Mouse (Mus musculus) limb, embryonic 13.5 days (tissue): ENCODE results near the gene Cacna1c. TPM values are rescaled to one million over a fixed set of nuclear protein-coding genes. Genes with fewer than 3 reads are reported as not detected.

Experiments used
- ATAC-seq: fragments of 200-750 bp; cut with Nextera tagmentation; 2 replicates; pipeline ENCODE4 v1.8.0; 2017; ENCODE audit warnings: low read depth, moderate number of reproducible peaks, moderate TSS enrichment; ENCODE audit not compliant: low FRiP score
- H3K27ac ChIP-seq: fragments of 300-500 bp; sonication (generic); 2 replicates; pipeline ENCODE4 v1.5.1; 2015; ENCODE audit warnings: inconsistent platforms, mild to moderate bottlenecking, moderate library complexity
- H3K27me3 ChIP-seq: fragments of 300-500 bp; sonication (generic); 2 replicates; pipeline ENCODE4 v1.6.1; 2015; ENCODE audit warnings: mild to moderate bottlenecking, inconsistent platforms
- H3K36me3 ChIP-seq: fragments of 300-500 bp; sonication (generic); 2 replicates; pipeline ENCODE4 v1.6.1; 2015; ENCODE audit warnings: inconsistent platforms, mild to moderate bottlenecking, moderate library complexity
- H3K4me1 ChIP-seq: fragments of 300-500 bp; sonication (generic); 2 replicates; pipeline ENCODE4 v1.6.1; 2015; ENCODE audit warnings: inconsistent platforms
- H3K4me2 ChIP-seq: fragments of 300-500 bp; sonication (generic); replicated peaks from 2 replicates; pipeline ENCODE4 v1.6.1; 2015; ENCODE audit warnings: inconsistent platforms, mild to moderate bottlenecking, moderate library complexity
- H3K4me3 ChIP-seq: fragments of 300-500 bp; sonication (generic); 2 replicates; pipeline ENCODE4 v1.5.1; 2015; ENCODE audit warnings: moderate library complexity, mild to moderate bottlenecking, inconsistent platforms
- H3K9ac ChIP-seq: fragments of 300-500 bp; sonication (generic); 2 replicates; pipeline ENCODE4 v1.6.1; 2015; ENCODE audit warnings: mild to moderate bottlenecking, inconsistent platforms
- H3K9me3 ChIP-seq: fragments of 300-500 bp; sonication (generic); 2 replicates; pipeline ENCODE4 v1.6.1; 2016; ENCODE audit warnings: inconsistent platforms
- WGBS: fragments of 180-500 bp; shearing (Covaris S2); methylation state at CpG from one replicate; pipeline ENCODE4 v1.1.7; 2015; 5-methylcytosine and 5-hydroxymethylcytosine counted together
- polyA plus RNA-seq: library from polyadenylated mRNA; unstranded; fragments of >200 nt; fragmentation: Nextera tagmentation; extraction: Ambion mirVana; gene quantifications from 2 replicates; pipeline ENCODE4 v1.2.1, GENCODE M21; 2015

The Cacna1c gene
- polyA plus RNA-seq, 1 experiment from 2014 or later = 9.9 TPM

DNA sequence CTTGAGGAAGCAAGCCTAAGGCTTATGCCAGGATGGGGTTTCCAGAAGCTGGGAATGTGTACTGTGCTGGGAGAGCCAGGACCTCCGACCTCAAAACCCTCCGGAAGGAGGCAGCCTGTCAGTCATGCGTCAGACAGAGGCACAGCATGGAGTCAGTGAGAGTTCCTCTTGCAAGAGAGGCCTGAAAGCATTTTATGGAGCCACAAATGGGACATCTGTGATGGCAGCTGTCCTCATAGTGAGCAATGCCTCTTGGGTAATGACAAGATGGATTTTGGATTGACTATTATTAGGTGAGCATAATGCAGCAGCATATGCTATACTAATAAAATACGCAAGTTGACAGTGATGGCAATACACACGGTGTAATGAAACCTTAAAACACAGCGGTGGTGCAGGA is 515.4 kb downstream of the Cacna1c start:
- Histone ChIP-seq H3K36me3 (peaks cover 30% of the 10 kb centered on the region), H3K27ac (no peak overlapping the region), H3K9ac (no peak overlapping the region), H3K27me3 (no peaks in the 10 kb centered on the region), H3K4me2 (no peak overlapping the region), H3K4me1 (no peaks in the 10 kb centered on the region), H3K4me3 (no peak overlapping the region), H3K9me3 (no peaks in the 10 kb centered on the region)
- WGBS = 70% methylated on average over 6 of the region's 6 CpGs
- ATAC-seq = no peak

GRCm38 (mm10) chr6:118678031-118678430 is 518.2 kb downstream of the Cacna1c start:
- WGBS = 91% methylated on average over 10 of the region's 10 CpGs
- no peak for ATAC-seq
- peaks cover 40% of the 10 kb centered on the region for H3K36me3 ChIP-seq
- no peaks in the 10 kb centered on the region for H3K27me3 ChIP-seq
- H3K9ac ChIP-seq = no peak overlapping the region
- H3K27ac ChIP-seq = no peak overlapping the region
- no peaks in the 10 kb centered on the region for H3K9me3 ChIP-seq
- H3K4me2 ChIP-seq = no peak overlapping the region
- no peaks in the 10 kb centered on the region for H3K4me1 ChIP-seq
- H3K4me3 ChIP-seq = no peak overlapping the region

DNA sequence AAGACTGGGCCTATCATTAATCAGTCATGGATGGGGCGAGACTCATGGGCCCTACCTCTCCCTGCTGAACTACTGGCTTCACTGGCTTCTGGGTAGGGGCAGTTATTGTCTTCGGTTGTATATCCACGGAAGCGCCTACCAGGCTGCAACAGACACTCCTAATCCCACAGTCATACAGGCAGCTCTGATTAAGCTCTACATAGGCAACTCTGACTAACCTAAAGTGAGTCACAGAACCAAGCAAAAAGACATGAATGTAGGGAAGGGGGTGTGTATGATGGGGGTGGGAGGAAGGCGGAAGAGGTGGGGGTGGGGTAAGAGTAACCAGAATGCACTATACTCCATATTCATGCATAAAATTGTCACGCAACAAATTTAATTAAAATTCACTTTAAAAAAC is 518.9 kb downstream of the Cacna1c start:
- 93% methylated on average over 6 of the region's 6 CpGs for WGBS
- Histone ChIP-seq H3K9me3 (no peaks in the 10 kb centered on the region), H3K27ac (no peak overlapping the region), H3K36me3 (peaks cover 36% of the 10 kb centered on the region), H3K4me2 (no peak overlapping the region), H3K4me3 (no peak overlapping the region), H3K9ac (no peak overlapping the region), H3K27me3 (no peaks in the 10 kb centered on the region), H3K4me1 (no peaks in the 10 kb centered on the region)
- ATAC-seq = no peak

GRCm38 (mm10) chr6:118674781-118675180 is 521.4 kb downstream of the Cacna1c start:
- Histone ChIP-seq H3K36me3 (peaks cover 39% of the 10 kb centered on the region), H3K27ac (no peak overlapping the region), H3K4me3 (no peak overlapping the region), H3K27me3 (no peaks in the 10 kb centered on the region), H3K4me1 (no peaks in the 10 kb centered on the region), H3K9ac (no peak overlapping the region), H3K9me3 (no peaks in the 10 kb centered on the region), H3K4me2 (no peak overlapping the region)
- ATAC-seq = no peak
- WGBS = 80% methylated on average over 4 of the region's 4 CpGs

GRCm38 (mm10) chr6:118673974-118674695 is 522.1 kb downstream of the Cacna1c start:
- Histone ChIP-seq H3K4me2 (no peak overlapping the region), H3K36me3 (peaks cover 45% of the 10 kb centered on the region), H3K9me3 (no peaks in the 10 kb centered on the region), H3K27ac (no peak overlapping the region), H3K9ac (no peak overlapping the region), H3K4me3 (no peak overlapping the region), H3K27me3 (no peaks in the 10 kb centered on the region), H3K4me1 (no peaks in the 10 kb centered on the region)
- no peak for ATAC-seq
- 86% methylated on average over 12 of the region's 12 CpGs for WGBS

GRCm38 (mm10) chr6:118653331-118653730 is 542.9 kb downstream of the Cacna1c start:
- H3K36me3 ChIP-seq = peaks cover 62% of the 10 kb centered on the region
- no peak overlapping the region for H3K9ac ChIP-seq
- H3K4me2 ChIP-seq = no peak overlapping the region
- WGBS = 89% methylated on average over 4 of the region's 4 CpGs
- no peak for ATAC-seq
- H3K27ac ChIP-seq = no peak overlapping the region
- no peaks in the 10 kb centered on the region for H3K9me3 ChIP-seq
- peaks cover 5% of the 10 kb centered on the region; the same call in 1 of the 2 replicates for H3K4me1 ChIP-seq
- H3K4me3 ChIP-seq = no peak overlapping the region
- H3K27me3 ChIP-seq = no peaks in the 10 kb centered on the region

GRCm38 (mm10) chr6:118649121-118649783 is 547.0 kb downstream of the Cacna1c start:
- no peak overlapping the region for H3K4me3 ChIP-seq
- H3K36me3 ChIP-seq = peaks cover 45% of the 10 kb centered on the region
- H3K27ac ChIP-seq = no peak overlapping the region
- no peak overlapping the region for H3K9ac ChIP-seq
- H3K27me3 ChIP-seq = no peaks in the 10 kb centered on the region
- peaks cover 5% of the 10 kb centered on the region; the same call in 1 of the 2 replicates for H3K4me1 ChIP-seq
- H3K4me2 ChIP-seq = no peak overlapping the region
- ATAC-seq = no peak
- H3K9me3 ChIP-seq = no peaks in the 10 kb centered on the region
- WGBS = 89% methylated on average over 6 of the region's 6 CpGs

GRCm38 (mm10) chr6:118646265-118647061 is 549.8 kb downstream of the Cacna1c start:
- Histone ChIP-seq H3K4me1 (peaks cover 5% of the 10 kb centered on the region; the same call in 1 of the 2 replicates), H3K27ac (no peak overlapping the region), H3K4me3 (no peak overlapping the region), H3K27me3 (no peaks in the 10 kb centered on the region), H3K36me3 (peaks cover 35% of the 10 kb centered on the region), H3K9ac (no peak overlapping the region), H3K4me2 (no peak overlapping the region), H3K9me3 (no peaks in the 10 kb centered on the region)
- ATAC-seq = peak; percentile 80; the same call in 1 of the 2 replicates
- WGBS = 54% methylated on average over 14 of the region's 14 CpGs

GRCm38 (mm10) chr6:118644866-118645265 is 551.4 kb downstream of the Cacna1c start:
- H3K27ac ChIP-seq = no peak overlapping the region
- H3K36me3 ChIP-seq = peaks cover 25% of the 10 kb centered on the region
- H3K4me1 ChIP-seq = peaks cover 5% of the 10 kb centered on the region; the same call in 1 of the 2 replicates
- no peak overlapping the region for H3K9ac ChIP-seq
- 94% methylated on average over 12 of the region's 12 CpGs for whole genome bisulfite sequencing
- no peaks in the 10 kb centered on the region for H3K27me3 ChIP-seq
- H3K4me2 ChIP-seq = no peak overlapping the region
- no peak for ATAC-seq
- H3K4me3 ChIP-seq = no peak overlapping the region
- no peaks in the 10 kb centered on the region for H3K9me3 ChIP-seq

DNA sequence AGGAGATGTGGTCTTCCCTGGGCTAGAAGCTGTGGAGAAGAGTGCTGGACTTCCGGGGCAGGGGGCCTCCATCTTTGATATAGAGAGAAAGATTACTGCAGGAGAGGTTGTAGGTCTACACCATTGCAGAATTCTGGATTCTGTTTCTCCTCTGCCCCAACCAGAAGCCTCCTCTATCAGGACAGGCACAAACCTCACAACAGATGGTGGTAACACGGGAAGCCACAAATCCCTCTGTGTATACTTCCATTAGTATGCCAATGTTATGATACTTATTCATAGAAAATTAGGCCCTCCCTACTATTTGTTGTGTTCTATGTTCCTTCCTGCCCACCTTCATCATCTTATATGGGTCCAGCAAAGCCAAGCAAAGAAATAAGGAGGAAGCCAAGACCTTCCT is 552.7 kb downstream of the Cacna1c start:
- H3K4me2 ChIP-seq = no peak overlapping the region
- no peak for ATAC-seq

DNA sequence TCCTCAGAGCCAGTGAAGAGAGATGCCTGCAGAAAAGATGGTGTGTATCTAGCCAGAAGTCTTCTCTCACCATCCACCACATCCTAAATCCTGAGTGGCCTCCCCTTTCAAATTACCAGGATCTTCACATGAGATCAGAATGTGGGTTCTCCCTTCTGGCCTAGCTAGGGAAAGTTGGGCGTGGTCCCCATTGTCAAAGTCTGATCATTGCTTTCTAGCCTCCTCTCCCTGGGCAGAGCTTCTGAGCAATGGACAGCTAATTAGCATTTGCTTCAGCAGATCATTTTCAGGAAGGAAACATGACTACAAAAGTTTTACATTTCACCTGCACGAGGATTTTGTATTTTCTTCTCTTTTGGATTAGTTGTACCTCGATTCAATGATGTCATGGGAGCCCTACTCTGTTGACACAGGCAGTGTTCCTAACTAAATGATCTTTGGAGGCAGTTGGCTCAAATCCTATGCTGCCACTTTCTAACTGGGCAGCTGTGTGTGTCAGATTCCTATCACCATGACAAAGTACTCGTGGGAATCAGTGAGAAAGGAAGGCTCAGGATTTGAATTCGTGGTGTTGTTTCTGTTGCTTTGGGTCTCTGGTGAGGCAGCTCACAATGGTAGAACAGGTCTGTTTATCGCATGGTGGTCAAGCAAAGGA is 554.4 kb downstream of the Cacna1c start:
- Histone ChIP-seq H3K4me3 (no peak overlapping the region), H3K27ac (no peak overlapping the region), H3K4me2 (no peak overlapping the region), H3K27me3 (no peaks in the 10 kb centered on the region), H3K9ac (no peak overlapping the region), H3K4me1 (no peaks in the 10 kb centered on the region), H3K36me3 (peaks cover 47% of the 10 kb centered on the region), H3K9me3 (peaks cover 10% of the 10 kb centered on the region)
- 80% methylated on average over 6 of the region's 6 CpGs for WGBS
- ATAC-seq = no peak

More for the DNA sequence above, 552.7 kb downstream of the Cacna1c start:
- Histone ChIP-seq H3K27ac (no peak overlapping the region), H3K4me1 (no peaks in the 10 kb centered on the region), H3K9me3 (no peaks in the 10 kb centered on the region), H3K4me3 (no peak overlapping the region), H3K27me3 (no peaks in the 10 kb centered on the region), H3K9ac (no peak overlapping the region), H3K36me3 (peaks cover 29% of the 10 kb centered on the region)
- WGBS = 83% methylated on average over 2 of the region's 2 CpGs

DNA sequence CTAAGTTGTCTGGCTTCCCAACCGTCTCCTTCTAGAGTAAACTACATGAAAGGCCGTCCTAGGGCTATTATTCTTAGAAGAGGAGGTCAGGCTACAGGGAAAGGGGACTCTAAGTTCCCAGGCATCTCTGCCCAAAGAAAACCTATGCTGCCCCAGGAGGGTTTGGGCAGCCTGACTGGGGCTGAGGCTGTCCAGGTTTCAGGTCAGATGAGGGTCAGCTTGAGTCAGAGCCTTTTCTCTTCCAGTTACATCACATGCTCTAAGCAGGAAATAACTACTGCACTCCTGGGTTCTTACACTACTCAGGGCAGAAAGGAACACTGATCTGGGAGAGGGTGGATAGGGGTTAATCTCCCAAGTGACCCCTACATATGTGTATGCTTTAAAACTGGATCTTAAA is 556.4 kb downstream of the Cacna1c start:
- Histone ChIP-seq H3K4me1 (no peaks in the 10 kb centered on the region), H3K27me3 (no peaks in the 10 kb centered on the region), H3K9ac (no peak overlapping the region), H3K27ac (no peak overlapping the region), H3K36me3 (peaks cover 49% of the 10 kb centered on the region), H3K4me2 (no peak overlapping the region), H3K4me3 (no peak overlapping the region), H3K9me3 (peaks cover 12% of the 10 kb centered on the region)
- ATAC-seq = no peak
- 38% methylated on average over 2 of the region's 2 CpGs for WGBS
